Mouse (Mus musculus) bone marrow macrophage, adult 2 months (primary cell): ENCODE measurements around the gene Urad.

ENCODE experiments used
- CTCF ChIP-seq: IDR thresholded peaks from 2 replicates; pipeline ENCODE4 v1.5.1; 2012; ENCODE audit warnings: low read depth, mild to moderate bottlenecking, low read length, moderate library complexity
- POLR2A ChIP-seq: IDR thresholded peaks from 2 replicates; pipeline ENCODE4 v1.6.1; 2012; ENCODE audit warnings: mild to moderate bottlenecking, low read depth, low read length, borderline replicate concordance

- TF ChIP-seq CTCF (no peak), POLR2A (no peak)
These were observed 17.3 kb upstream of the Urad start for GRCm38 (mm10) chr5:147339560-147339959.
